Mouse (Mus musculus) hindbrain, embryonic 16.5 days (tissue): Measurements from ENCODE around the gene Szt2. TPM values are rescaled to one million over a fixed set of nuclear protein-coding genes. Genes with fewer than 3 reads are reported as not detected.

Source experiments
- ATAC-seq: fragments of 200-750 bp; cut with Nextera tagmentation; 2 replicates; pipeline ENCODE4 v1.8.0; 2017; ENCODE audit warnings: moderate TSS enrichment, moderate library complexity
- H3K27ac ChIP-seq: fragments of 300-500 bp; sonication (generic); 2 replicates; pipeline ENCODE4 v1.5.1; 2014; ENCODE audit warnings: low read depth, mild to moderate bottlenecking, control low read depth, low read length, moderate library complexity
- H3K27me3 ChIP-seq: fragments of 300-500 bp; sonication (generic); replicated peaks from 2 replicates; pipeline ENCODE4 v1.6.1; 2014; ENCODE audit warnings: low read length; ENCODE audit not compliant: control insufficient read depth, insufficient read depth
- H3K36me3 ChIP-seq: fragments of 300-500 bp; sonication (generic); 2 replicates; pipeline ENCODE4 v1.6.1; 2014; ENCODE audit warnings: mild to moderate bottlenecking, low read length, moderate library complexity, mixed read lengths; ENCODE audit not compliant: control insufficient read depth, insufficient read depth
- H3K4me1 ChIP-seq: fragments of 300-500 bp; sonication (generic); 2 replicates; pipeline ENCODE4 v1.6.1; 2014; ENCODE audit warnings: low read depth, low read length; ENCODE audit not compliant: control insufficient read depth, insufficient read depth
- H3K4me2 ChIP-seq: fragments of 300-500 bp; sonication (generic); 2 replicates; pipeline ENCODE4 v1.6.1; 2014; ENCODE audit warnings: mild to moderate bottlenecking, low read length, control low read depth, moderate library complexity
- H3K4me3 ChIP-seq: fragments of 300-500 bp; sonication (generic); 2 replicates; pipeline ENCODE4 v1.5.1; 2014; ENCODE audit warnings: mild to moderate bottlenecking, low read length, control low read depth, moderate library complexity
- H3K9ac ChIP-seq: fragments of 300-500 bp; sonication (generic); 2 replicates; pipeline ENCODE4 v1.6.1; 2014; ENCODE audit warnings: low read depth, mild to moderate bottlenecking, control low read depth, low read length, moderate library complexity
- H3K9me3 ChIP-seq: fragments of 300-500 bp; sonication (generic); 2 replicates; pipeline ENCODE4 v1.6.1; 2014; ENCODE audit warnings: mild to moderate bottlenecking, low read length, moderate library complexity; ENCODE audit not compliant: control insufficient read depth
- WGBS: fragments of 180-500 bp; shearing (Covaris S2); extraction: QIAGEN DNeasy Blood & Tissue Kit; methylation state at CpG from one replicate; pipeline ENCODE4 v1.1.7; 2014; 5-methylcytosine and 5-hydroxymethylcytosine counted together
- polyA plus RNA-seq: library from polyadenylated mRNA; unstranded; fragments of >200 nt; fragmentation: Nextera tagmentation; extraction: Ambion mirVana; gene quantifications from 2 replicates; pipeline ENCODE4 v1.2.1, GENCODE M21; 2015

Gene Szt2
- polyA plus RNA-seq, 1 experiment from 2014 or later: 8.0 TPM

- Histone ChIP-seq H3K36me3 (peaks cover 52% of the 10 kb centered on the region), H3K4me1 (no peaks in the 10 kb centered on the region), H3K4me3 (no peak overlapping the region), H3K9ac (no peak overlapping the region), H3K27me3 (no peaks in the 10 kb centered on the region), H3K9me3 (no peaks in the 10 kb centered on the region), H3K4me2 (no peak overlapping the region), H3K27ac (no peak overlapping the region)
- 90% methylated on average over 6 of the region's 6 CpGs for WGBS
- ATAC-seq: no peak
Observed at GRCm38 (mm10) chr4:118394505-118394904, 14.6 kb downstream of the Szt2 start.

GRCm38 (mm10) chr4:118390146-118390545, 18.9 kb downstream of the Szt2 start:
- Histone ChIP-seq H3K4me1 (no peaks in the 10 kb centered on the region), H3K9ac (no peak overlapping the region), H3K4me2 (no peak overlapping the region), H3K27me3 (no peaks in the 10 kb centered on the region), H3K4me3 (no peak overlapping the region), H3K36me3 (peaks cover 73% of the 10 kb centered on the region), H3K27ac (no peak overlapping the region), H3K9me3 (no peaks in the 10 kb centered on the region)
- 89% methylated on average over 11 of the region's 11 CpGs for WGBS
- ATAC-seq: no peak

- no peak overlapping the region for H3K27ac ChIP-seq
- 92% methylated on average over 8 of the region's 8 CpGs for WGBS
- H3K9me3 ChIP-seq: no peaks in the 10 kb centered on the region
- no peak overlapping the region for H3K4me2 ChIP-seq
- H3K27me3 ChIP-seq: no peaks in the 10 kb centered on the region
- ATAC-seq: no peak
- H3K9ac ChIP-seq: no peak overlapping the region
- peaks cover 78% of the 10 kb centered on the region for H3K36me3 ChIP-seq
- H3K4me1 ChIP-seq: no peaks in the 10 kb centered on the region
- H3K4me3 ChIP-seq: no peak overlapping the region
Observed at GRCm38 (mm10) chr4:118387316-118387715, 21.8 kb downstream of the Szt2 start.

GRCm38 (mm10) chr4:118383271-118383670, 25.8 kb downstream of the Szt2 start:
- H3K9ac ChIP-seq: no peak overlapping the region
- H3K4me1 ChIP-seq: no peaks in the 10 kb centered on the region
- H3K27ac ChIP-seq: no peak overlapping the region
- peaks cover 66% of the 10 kb centered on the region for H3K36me3 ChIP-seq
- H3K9me3 ChIP-seq: no peaks in the 10 kb centered on the region
- H3K27me3 ChIP-seq: no peaks in the 10 kb centered on the region
- no peak overlapping the region for H3K4me2 ChIP-seq
- WGBS: 96% methylated on average over 7 of the region's 7 CpGs
- no peak overlapping the region for H3K4me3 ChIP-seq
- ATAC-seq: no peak

- Histone ChIP-seq H3K4me1 (no peaks in the 10 kb centered on the region), H3K27ac (no peak overlapping the region), H3K27me3 (no peaks in the 10 kb centered on the region), H3K4me2 (no peak overlapping the region), H3K9me3 (no peaks in the 10 kb centered on the region), H3K9ac (no peak overlapping the region), H3K4me3 (no peak overlapping the region), H3K36me3 (peaks cover 70% of the 10 kb centered on the region)
- 91% methylated on average over 6 of the region's 6 CpGs for WGBS
- ATAC-seq: no peak
Observed at GRCm38 (mm10) chr4:118375999-118376398, 33.1 kb downstream of the Szt2 start.

GRCm38 (mm10) chr4:118371822-118372221, 37.3 kb downstream of the Szt2 start:
- no peaks in the 10 kb centered on the region for H3K27me3 ChIP-seq
- no peak overlapping the region for H3K27ac ChIP-seq
- no peak for ATAC-seq
- no peak overlapping the region for H3K4me2 ChIP-seq
- WGBS: 89% methylated on average over 13 of the region's 13 CpGs
- H3K4me3 ChIP-seq: no peak overlapping the region
- peaks cover 52% of the 10 kb centered on the region for H3K36me3 ChIP-seq
- H3K4me1 ChIP-seq: no peaks in the 10 kb centered on the region
- H3K9me3 ChIP-seq: no peaks in the 10 kb centered on the region
- H3K9ac ChIP-seq: no peak overlapping the region

- Histone ChIP-seq H3K27me3 (no peaks in the 10 kb centered on the region), H3K9ac (no peak overlapping the region), H3K4me1 (no peaks in the 10 kb centered on the region), H3K27ac (no peak overlapping the region), H3K4me3 (no peak overlapping the region), H3K4me2 (no peak overlapping the region), H3K9me3 (no peaks in the 10 kb centered on the region), H3K36me3 (peaks cover 55% of the 10 kb centered on the region)
- WGBS: 94% methylated on average over 3 of the region's 3 CpGs
- no peak for ATAC-seq
Observed at GRCm38 (mm10) chr4:118368616-118369015, 40.5 kb downstream of the Szt2 start.

GRCm38 (mm10) chr4:118367551-118367950, 41.5 kb downstream of the Szt2 start:
- ATAC-seq: no peak
- peaks cover 51% of the 10 kb centered on the region for H3K36me3 ChIP-seq
- H3K9me3 ChIP-seq: no peaks in the 10 kb centered on the region
- H3K4me2 ChIP-seq: no peak overlapping the region
- no peak overlapping the region for H3K27ac ChIP-seq
- 90% methylated on average over 12 of the region's 12 CpGs for WGBS
- no peak overlapping the region for H3K9ac ChIP-seq
- no peaks in the 10 kb centered on the region for H3K4me1 ChIP-seq
- H3K27me3 ChIP-seq: no peaks in the 10 kb centered on the region
- no peak overlapping the region for H3K4me3 ChIP-seq

- WGBS: 90% methylated on average over 14 of the region's 14 CpGs
- no peak for ATAC-seq
- peaks cover 44% of the 10 kb centered on the region for H3K36me3 ChIP-seq
- no peaks in the 10 kb centered on the region for H3K9me3 ChIP-seq
- H3K9ac ChIP-seq: no peak overlapping the region
- H3K4me2 ChIP-seq: no peak overlapping the region
- H3K27ac ChIP-seq: no peak overlapping the region
- no peaks in the 10 kb centered on the region for H3K27me3 ChIP-seq
- H3K4me3 ChIP-seq: no peak overlapping the region
- H3K4me1 ChIP-seq: no peaks in the 10 kb centered on the region
Observed at GRCm38 (mm10) chr4:118365991-118366390, 43.1 kb downstream of the Szt2 start.

GRCm38 (mm10) chr4:118364641-118365040, 44.4 kb downstream of the Szt2 start:
- Histone ChIP-seq H3K36me3 (peaks cover 42% of the 10 kb centered on the region), H3K4me2 (no peak overlapping the region), H3K27ac (no peak overlapping the region), H3K27me3 (no peaks in the 10 kb centered on the region), H3K4me1 (peaks cover 8% of the 10 kb centered on the region), H3K9me3 (no peaks in the 10 kb centered on the region), H3K4me3 (no peak overlapping the region), H3K9ac (no peak overlapping the region)
- no peak for ATAC-seq
- 95% methylated on average over 13 of the region's 13 CpGs for WGBS
